Mouse (Mus musculus): ENCODE measurements around the gene Cetn4. TPM values are rescaled to one million over a fixed set of nuclear protein-coding genes. Genes with fewer than 3 reads are reported as not detected.

Gene Cetn4
- total and polyA plus RNA-seq, 3 experiments = 0.57 to 0.70 (median 0.63) TPM

DNA sequence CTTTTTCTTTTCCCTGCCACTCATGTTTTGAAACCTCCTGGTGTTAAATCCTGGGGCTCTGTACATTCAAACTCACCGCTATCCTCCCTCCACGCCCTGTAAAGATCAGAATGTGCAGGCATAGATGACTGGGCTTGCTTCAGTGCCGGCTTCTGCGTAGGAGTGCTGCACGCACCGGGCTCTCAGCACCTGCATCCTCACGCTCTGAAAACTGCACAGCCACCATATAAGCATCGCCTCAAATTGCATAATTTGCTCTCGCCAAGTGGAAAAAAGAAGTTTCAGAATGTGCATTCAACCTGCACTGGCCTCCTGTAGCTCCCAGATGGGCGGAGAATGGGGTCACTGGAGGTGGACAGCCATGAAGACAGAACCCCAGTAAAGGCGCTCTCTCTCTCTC, 44.2 kb downstream of the Cetn4 start:
- 89% methylated on average over 11 of the region's 11 CpGs for WGBS
- Histone ChIP-seq H3K79me2 (replicated peaks; ENCODE audit: control insufficient read depth, insufficient read depth, low read length) (no peaks in the 10 kb centered on the region), H3K4me1 (ENCODE audit: control insufficient read depth, insufficient read depth, low read length) (no peaks in the 10 kb centered on the region), H3K27me3 (ENCODE audit: control insufficient read depth, insufficient read depth, low read length) (no peaks in the 10 kb centered on the region), H3K36me3 (ENCODE audit: control insufficient read depth, insufficient read depth, low read length) (no peaks in the 10 kb centered on the region), H3K9ac (ENCODE audit: low read depth, low read length) (no peak overlapping the region), H3K27ac (no peak overlapping the region), H3K4me3 (no peak overlapping the region)
- intact Hi-C loops (cut with DNase I) = no loop called here
- TF ChIP-seq EP300 (IDR thresholded peaks at IDR 0.05; ENCODE audit: insufficient read depth, low read depth, low read length) (no peak), POLR2A (IDR thresholded peaks at IDR 0.05; ENCODE audit: insufficient read depth, low read depth, low read length) (no peak), CTCF (IDR thresholded peaks at IDR 0.05) (no peak)
- DNase-seq = no peak

DNA sequence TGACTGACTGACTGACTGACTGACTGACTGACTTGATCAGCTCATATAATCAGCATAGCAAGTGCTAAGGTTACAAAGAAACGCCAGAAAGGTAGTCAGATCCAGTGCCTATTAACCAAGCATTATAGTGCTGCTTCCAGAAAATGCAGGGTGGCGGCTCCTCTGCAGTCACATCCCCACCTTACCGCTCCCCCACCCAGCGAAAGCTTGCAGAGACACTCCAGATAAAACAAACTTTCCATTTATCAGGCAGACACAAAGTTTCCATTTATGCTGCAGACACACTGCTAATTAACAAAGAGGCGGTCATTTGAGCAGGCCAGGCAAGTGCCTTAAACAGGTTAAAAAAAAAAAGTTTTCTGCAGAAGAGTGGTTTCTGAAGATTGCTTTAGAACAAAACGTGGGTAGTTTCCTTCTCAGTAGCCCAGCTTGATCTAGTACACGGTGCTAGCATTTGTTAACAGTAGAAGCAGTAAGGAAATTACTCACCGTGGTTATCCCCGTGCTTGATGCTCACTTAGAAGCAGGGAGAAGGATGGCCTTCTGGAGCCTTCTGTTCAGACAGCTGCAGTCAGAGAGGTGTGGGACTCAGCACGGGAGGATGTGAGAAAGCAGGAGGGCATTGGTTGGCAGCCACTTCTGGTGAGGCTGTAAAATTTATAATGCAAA, 53.0 kb downstream of the Cetn4 start:
- no peak for DNase-seq
- WGBS = 34% methylated on average over 10 of the region's 10 CpGs
- H3K27ac ChIP-seq = no peak overlapping the region
- H3K4me3 ChIP-seq = no peak overlapping the region
- no peaks in the 10 kb centered on the region for H3K79me2 ChIP-seq (replicated peaks; ENCODE audit: control insufficient read depth, insufficient read depth, low read length)
- TF ChIP-seq POLR2A (IDR thresholded peaks at IDR 0.05; ENCODE audit: insufficient read depth, low read depth, low read length) (no peak), EP300 (IDR thresholded peaks at IDR 0.05; ENCODE audit: insufficient read depth, low read depth, low read length) (no peak), CTCF (IDR thresholded peaks at IDR 0.05) (no peak)
- H3K27me3 ChIP-seq (ENCODE audit: control insufficient read depth, insufficient read depth, low read length) = no peaks in the 10 kb centered on the region
- intact Hi-C loops (cut with DNase I) = no loop called here
- no peak overlapping the region for H3K9ac ChIP-seq (ENCODE audit: low read depth, low read length)
- no peaks in the 10 kb centered on the region for H3K4me1 ChIP-seq (ENCODE audit: control insufficient read depth, insufficient read depth, low read length)
- no peaks in the 10 kb centered on the region for H3K36me3 ChIP-seq (ENCODE audit: control insufficient read depth, insufficient read depth, low read length)

DNA sequence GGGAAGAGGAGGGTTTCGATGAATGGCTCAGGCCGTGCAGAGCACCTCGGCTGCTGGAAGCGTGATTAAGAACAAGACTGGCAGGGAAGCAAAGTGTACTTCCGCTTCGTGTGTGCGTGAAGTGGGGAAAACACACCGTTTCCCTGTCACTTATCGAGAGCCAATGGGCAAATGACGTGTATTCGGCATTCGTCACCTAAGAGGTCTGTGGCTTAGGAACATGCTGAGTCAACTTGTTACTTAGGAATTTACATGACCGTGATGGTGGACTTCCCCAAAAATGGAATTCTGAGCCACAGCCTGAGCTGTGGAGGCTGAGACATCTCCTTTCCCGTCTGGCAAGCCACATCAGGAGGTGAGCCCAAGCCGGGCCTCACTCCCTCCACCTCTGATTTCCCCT, 54.7 kb downstream of the Cetn4 start:
- Histone ChIP-seq H3K4me3 (no peak overlapping the region), H3K4me1 (ENCODE audit: control insufficient read depth, insufficient read depth, low read length) (no peaks in the 10 kb centered on the region), H3K36me3 (ENCODE audit: control insufficient read depth, insufficient read depth, low read length) (no peaks in the 10 kb centered on the region), H3K9ac (ENCODE audit: low read depth, low read length) (no peak overlapping the region), H3K79me2 (replicated peaks; ENCODE audit: control insufficient read depth, insufficient read depth, low read length) (no peaks in the 10 kb centered on the region), H3K27me3 (ENCODE audit: control insufficient read depth, insufficient read depth, low read length) (no peaks in the 10 kb centered on the region), H3K27ac (no peak overlapping the region)
- WGBS = 81% methylated on average over 15 of the region's 15 CpGs
- DNase-seq = no peak
- intact Hi-C loops (cut with DNase I) = no loop called here
- TF ChIP-seq POLR2A (IDR thresholded peaks at IDR 0.05; ENCODE audit: insufficient read depth, low read depth, low read length) (no peak), CTCF (IDR thresholded peaks at IDR 0.05) (no peak), EP300 (IDR thresholded peaks at IDR 0.05; ENCODE audit: insufficient read depth, low read depth, low read length) (no peak)

Other genes starting within 250 kb of the Cetn4 start
- not detected for gene Adad1, start 249.2 kb downstream of the Cetn4 start, total RNA-seq (2021)
- not detected in 2 replicates for gene Adad1, start 249.2 kb downstream of the Cetn4 start, polyA plus RNA-seq (2012; rRNA removed)
- not detected for gene Il2, start 186.7 kb downstream of the Cetn4 start, total RNA-seq (2021)
- gene Il2, start 186.7 kb downstream of the Cetn4 start, polyA plus RNA-seq (2012; rRNA removed) = not detected in 2 replicates
- not detected for gene Il21, start 80.1 kb downstream of the Cetn4 start, total RNA-seq (2021)
- gene Il21, start 80.1 kb downstream of the Cetn4 start, polyA plus RNA-seq (2012; rRNA removed) = not detected in 2 replicates
- 1 to 10 TPM in 1 of 2 experiments, under 1 TPM in 1; 0.97 to 1.1 TPM for gene Bbs12, start 154 bp downstream of the Cetn4 start, total RNA-seq (2021)
- gene Bbs12, start 154 bp downstream of the Cetn4 start, polyA plus RNA-seq (2012; rRNA removed) = 0.49 and 1.1 TPM in 2 replicates
- 10 to 100 TPM in 1 of 2 experiments, 1 to 10 TPM in 1; 9.0 to 14.2 TPM for gene Fgf2, start 35.6 kb upstream of the Cetn4 start, total RNA-seq (2021)
- gene Fgf2, start 35.6 kb upstream of the Cetn4 start, polyA plus RNA-seq (2012; rRNA removed) = 3.6 and 9.7 TPM in 2 replicates
- 10 to 100 TPM; 12.4 to 13.9 TPM for gene Spata5, start 107.2 kb upstream of the Cetn4 start, total RNA-seq (2021)
- gene Spata5, start 107.2 kb upstream of the Cetn4 start, polyA plus RNA-seq (2012; rRNA removed) = 2.1 and 4.6 TPM in 2 replicates
- 10 to 100 TPM; 26.6 to 32.1 TPM for gene Nudt6, start 107.5 kb upstream of the Cetn4 start, total RNA-seq (2021)
- 34.5 and 37.3 TPM in 2 replicates for gene Nudt6, start 107.5 kb upstream of the Cetn4 start, polyA plus RNA-seq (2012; rRNA removed)

All from heart, adult 2 months (tissue).